Mouse (Mus musculus) spleen, postnatal 36 days (tissue): ENCODE data around the gene Vmn1r119.
"Not testable (repeated sequence)": the region's sequence is repeated elsewhere in the genome, so short reads cannot be mapped to it uniquely, and the experiment has no call there.

Experiments used
- DNase-seq, 2 experiments: peaks; one replicate each; pipeline ENCODE4 v3.0.0; 2022; ENCODE audit warnings: low spot score in 2 of 2, mixed read lengths in 1 of 2

Vmn1r119 gene

DNA sequence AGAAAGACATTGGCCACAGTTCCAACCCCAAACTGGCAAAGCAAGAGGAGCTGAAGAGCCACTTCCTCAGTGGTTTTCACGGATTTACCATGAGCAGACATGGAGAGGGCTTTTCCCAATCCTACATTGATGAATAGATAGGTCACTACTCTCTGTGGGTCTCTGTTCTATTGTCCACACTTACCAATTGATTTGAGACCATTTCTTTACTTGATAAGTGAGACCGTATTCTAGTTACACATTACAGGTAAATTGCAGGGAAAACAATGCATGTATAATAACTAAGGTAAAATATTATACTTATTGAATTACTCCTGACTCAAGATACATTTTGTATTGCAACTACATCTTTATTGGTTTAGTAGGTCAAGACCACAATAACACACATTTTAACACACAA is at the start of gene Vmn1r119:
Gene Vmn1r119, minus strand, starts transcription at position 101 of the 400 bp plus-strand sequence.
- DNase-seq, result not testable (repeated sequence)

DNA sequence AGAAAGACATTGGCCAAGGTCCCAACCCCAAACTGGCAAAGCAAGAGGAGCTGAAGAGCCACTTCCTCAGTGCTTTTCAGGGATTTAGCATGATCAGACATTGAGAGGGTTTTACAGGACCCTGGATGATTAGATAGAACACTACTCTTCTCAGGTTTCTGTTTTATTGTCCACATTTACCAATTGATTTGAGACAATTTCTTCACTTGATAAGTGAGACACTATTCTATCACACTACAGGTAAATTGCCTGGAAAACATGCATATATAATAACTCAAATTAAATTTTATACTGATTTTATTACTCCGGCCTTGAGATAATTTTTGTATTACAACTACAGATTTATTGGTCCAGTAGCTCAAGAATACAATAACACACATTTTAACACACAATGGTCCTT is 41.4 kb upstream of the Vmn1r119 start, which contains the start of gene Vmn1r120:
Gene Vmn1r120, minus strand, starts transcription at position 101 of the 400 bp plus-strand sequence.
- DNase-seq, result not testable (repeated sequence)
